8 mouse cellular contexts compared by ENCODE assay signal in genomic region chr6:120038366-120039255, GRCm38 (mm10). TPM values are rescaled to one million over a fixed set of nuclear protein-coding genes. Genes with fewer than 3 reads are reported as not detected.
DNase-seq lines count a peak whose midpoint lies in the region; ATAC-seq lines count a peak whose summit lies in the region.

TSS of gene Wnk1 (minus strand) at chr6:120038672.

- peak within 1 kb of the TSS; percentile 86 for H3K9ac ChIP-seq in kidney, embryonic 15.5 days

- peak; percentile 76 for ATAC-seq in erythroblast, adult 5-6 weeks (replicated peaks; ENCODE audit: low FRiP score, poor library complexity, severe bottlenecking)
- peak; percentile 96 for ATAC-seq in kidney, embryonic 15.5 days (replicated peaks; ENCODE audit: low FRiP score)
- peak; percentile 90 for ATAC-seq in monocyte, adult 5-6 weeks (replicated peaks; ENCODE audit: insufficient number of reproducible peaks, low FRiP score, low TSS enrichment, poor library complexity, severe bottlenecking)

- DNase-seq in B cell, adult 2 months, result peak; percentile 98
- peak; percentile 99 for DNase-seq in brain, adult 2 months (ENCODE audit: low read depth, low spot score)
- peak; percentile 99 for DNase-seq in heart, embryonic 10.5 days (ENCODE audit: low spot score)
- peak; percentile 99 for DNase-seq in liver
- DNase-seq in spleen, postnatal 4 days (ENCODE audit: low spot score in 2 of 2), result peak; percentile 98

- H3K27ac ChIP-seq in heart, embryonic 10.5 days, result peak within 1 kb of the TSS; percentile 98
- peak within 1 kb of the TSS; percentile 100 for H3K27ac ChIP-seq in kidney, embryonic 15.5 days

- H3K4me2 ChIP-seq in kidney, embryonic 15.5 days, result peak within 1 kb of the TSS; percentile 89

- WGBS in heart, embryonic 10.5 days, result under 1% methylated on average over 46 of the region's 59 CpGs
- WGBS in kidney, embryonic 15.5 days, result under 1% methylated on average over 50 of the region's 59 CpGs

- H3K27me3 ChIP-seq in heart, embryonic 10.5 days (ENCODE audit: insufficient read depth, poor library complexity, severe bottlenecking), result no peaks in the 10 kb centered on the region
- no peaks in the 10 kb centered on the region for H3K27me3 ChIP-seq in kidney, embryonic 15.5 days

- H3K9me3 ChIP-seq in heart, embryonic 10.5 days, result no peaks in the 10 kb centered on the region
- no peaks in the 10 kb centered on the region for H3K9me3 ChIP-seq in kidney, embryonic 15.5 days (replicated peaks)

- 0 out of 2 replicates have a peak, but pooled peaks cover 2% of the 10 kb centered on the region for H3K4me1 ChIP-seq in heart, embryonic 10.5 days
- H3K4me1 ChIP-seq in kidney, embryonic 15.5 days, result peaks cover 15% of the 10 kb centered on the region

- peaks cover 11% of the 10 kb centered on the region for H3K36me3 ChIP-seq in heart, embryonic 10.5 days
- peaks cover 4% of the 10 kb centered on the region; the same call in 1 of the 2 replicates for H3K36me3 ChIP-seq in kidney, embryonic 15.5 days

- peak within 1 kb of the TSS; percentile 97 for H3K4me3 ChIP-seq in heart, embryonic 10.5 days
- H3K4me3 ChIP-seq in kidney, embryonic 15.5 days (replicated peaks), result peak within 1 kb of the TSS; percentile 97

RNA-seq across cellular contexts. Expression of gene Wnk1, which starts in this region (rescaled TPM):
- total RNA-seq in erythroblast, adult 5-6 weeks (2015; ENCODE audit: low replicate concordance), result 1,533 and 1,561 TPM in 2 replicates
- total RNA-seq in erythroblast, adult 5-6 weeks (2017; ENCODE audit: low replicate concordance), result 1,721 and 1,769 TPM in 2 replicates
- 68.6 and 71.9 TPM in 2 replicates for polyA plus RNA-seq in heart, embryonic 10.5 days (2016; fragmentation: Nextera tagmentation; extraction: Ambion mirVana)
- polyA plus RNA-seq in kidney, embryonic 15.5 days (2015; fragmentation: Nextera tagmentation; extraction: Ambion mirVana), result 53.1 and 54.1 TPM in 2 replicates
- 167 to 382 TPM (median 211 TPM) in 3 replicates for total RNA-seq in monocyte, adult 5-6 weeks (2017)

Comparison
In these comparisons a context has a peak if more than half of its experiments do, and no peak if none do; other contexts are left out.
1. Peak in every context shown above with its lines: DNase-seq, ATAC-seq, H3K4me3 ChIP-seq and H3K27ac ChIP-seq.